Mouse (Mus musculus) megakaryocyte, adult 5-6 weeks (primary cell): ENCODE results near the gene Zfp944. TPM values are rescaled to one million over a fixed set of nuclear protein-coding genes. Genes with fewer than 3 reads are reported as not detected.
"Not testable (repeated sequence)": the region's sequence is repeated elsewhere in the genome, so short reads cannot be mapped to it uniquely, and the experiment has no call there.

Experiments used
- ATAC-seq: 2 replicates; pipeline ENCODE4 v1.8.0; 2016; ENCODE audit warnings: mild to moderate bottlenecking, inconsistent platforms; ENCODE audit not compliant: poor library complexity, severe bottlenecking
- total RNA-seq, 2 experiments: library from RNA; stranded (forward) in 1 of 2; stranded (reverse) in 1 of 2; fragments of 153-499, 151-499 nt in 1 of 2; fragments of 221-1000, 200-1000 nt in 1 of 2; gene quantifications; 2 replicates each; pipeline versions ENCODE4 v1.2.3 to v1.2.4; 2015 to 2017

Zfp944 gene
- total RNA-seq (2015) (21.0 and 22.0 TPM in 2 replicates), total RNA-seq (2017) (12.2 and 13.0 TPM in 2 replicates)

DNA sequence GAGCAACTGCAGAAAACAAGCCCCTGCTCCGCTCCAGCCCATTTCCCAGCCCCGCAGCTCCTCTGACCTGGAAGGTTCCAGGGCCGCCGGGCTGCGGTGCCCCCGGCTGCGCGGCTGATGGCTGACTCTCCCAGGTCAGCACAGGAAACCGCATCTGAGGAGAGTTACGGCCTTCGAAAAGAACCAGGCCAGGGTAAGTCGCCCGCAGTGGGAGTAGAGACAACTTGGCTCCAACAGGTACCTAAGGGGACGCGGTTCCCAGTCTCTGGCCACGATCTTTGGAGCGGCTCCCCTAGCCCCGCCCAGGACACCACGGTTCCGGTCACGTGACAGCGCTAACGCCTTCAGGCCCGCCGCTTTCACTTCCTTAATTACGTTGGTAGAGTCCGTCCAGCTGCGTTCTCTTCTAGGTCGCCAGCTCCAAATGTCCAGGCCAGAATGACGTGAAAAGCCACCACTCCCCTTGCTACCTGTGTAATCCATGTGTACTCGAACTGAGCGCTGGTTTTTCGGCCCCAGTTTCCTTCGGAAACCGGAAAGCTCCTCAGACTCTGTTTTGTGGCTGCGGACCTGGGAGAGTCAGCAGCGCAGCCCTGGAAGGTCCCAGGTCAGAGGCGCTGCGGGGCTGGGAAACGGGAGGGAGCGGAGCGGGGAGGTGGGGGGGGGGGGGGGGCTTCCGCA lies at the start of gene Zfp944, which contains the start of gene Zfp758:
TSS of gene Zfp944 (minus strand) at position 300 of the 681 bp plus-strand sequence.
TSS of gene Zfp758 (plus strand) at position 353 of the 681 bp plus-strand sequence.
- ATAC-seq = peak; percentile 97

GRCm38 (mm10) chr17:22410756-22411155 lies 49.6 kb upstream of the Zfp944 start:
- peak; percentile 97 for ATAC-seq

DNA sequence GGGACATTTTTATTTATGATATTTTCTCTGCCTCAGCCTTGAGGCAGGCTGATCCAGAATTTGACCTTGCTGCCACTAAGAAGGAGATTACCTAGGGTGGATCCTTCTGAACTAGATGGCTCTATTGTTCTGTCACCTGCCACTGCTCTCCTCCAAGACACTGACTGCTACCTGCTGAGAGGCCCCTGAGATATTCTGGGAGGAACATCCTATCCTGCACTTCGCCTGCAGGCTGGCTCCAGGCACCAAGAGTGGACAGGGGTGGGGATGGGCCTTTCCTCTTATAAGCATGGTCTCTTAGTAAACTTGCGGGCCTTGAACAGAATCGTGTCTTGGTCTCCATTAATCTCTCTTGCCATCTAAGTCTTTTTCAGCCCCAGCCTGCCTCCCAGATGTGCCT lies 2.7 kb upstream of the Zfp944 start:
- no peak for ATAC-seq

- ATAC-seq = peak; percentile 46
These were observed 628 bp downstream of the Zfp944 start for GRCm38 (mm10) chr17:22360572-22360971.

GRCm38 (mm10) chr17:22352794-22353193 lies 8.4 kb downstream of the Zfp944 start:
- ATAC-seq = peak; percentile 97

DNA sequence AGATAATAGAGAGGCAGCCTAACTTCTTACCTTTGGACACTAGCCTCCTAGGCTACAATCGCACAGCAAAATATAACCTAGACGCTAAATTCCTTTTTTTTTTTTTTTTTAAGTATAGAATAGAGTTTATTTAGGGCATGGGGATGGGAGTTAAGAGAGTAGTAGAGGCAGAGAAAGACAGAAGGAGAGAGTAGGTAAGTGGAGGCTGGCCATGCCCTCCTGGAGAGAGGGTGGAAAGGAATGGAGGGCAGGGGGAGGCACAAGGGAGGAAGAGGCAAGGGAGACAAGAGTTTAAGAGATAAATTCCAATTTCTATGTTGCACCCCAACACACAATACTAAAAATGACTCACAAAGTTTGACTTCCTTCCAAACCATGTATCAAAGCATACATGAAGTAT lies 46.0 kb downstream of the Zfp944 start:
- ATAC-seq = not testable (repeated sequence)

- peak; percentile 98 for ATAC-seq
These were observed 46.4 kb downstream of the Zfp944 start, which contains the start of gene CT030661.1 for GRCm38 (mm10) chr17:22314730-22315226. TSS of gene CT030661.1 (minus strand) at chr17:22314837.

DNA sequence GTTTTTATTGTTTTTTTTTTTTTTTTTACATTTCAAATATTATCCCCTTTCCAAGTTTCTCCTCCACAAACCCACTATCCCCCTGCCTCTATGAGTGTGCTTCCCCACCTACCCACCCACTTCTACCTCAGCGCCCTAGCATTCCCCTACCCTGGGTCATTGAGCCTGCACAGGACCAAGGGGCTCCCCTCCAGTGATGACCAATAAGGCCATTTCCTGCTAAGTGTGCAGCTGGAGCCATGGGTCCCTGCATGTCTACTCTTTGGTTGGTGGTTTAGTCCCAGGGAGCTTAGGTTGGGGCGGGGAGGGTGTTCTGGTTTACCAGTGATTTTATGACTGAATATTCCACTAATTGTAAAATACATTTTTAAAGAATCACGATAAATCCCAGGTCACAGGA lies 47.0 kb downstream of the Zfp944 start:
- ATAC-seq = peak; percentile 38

Other genes starting within 250 kb of the Zfp944 start
- 3.7 and 6.3 TPM in 2 replicates for gene Zfp947, start 195.2 kb downstream of the Zfp944 start, total RNA-seq (2015)
- gene Zfp947, start 195.2 kb downstream of the Zfp944 start, total RNA-seq (2017) = 3.0 and 4.7 TPM in 2 replicates
- 7.6 and 8.4 TPM in 2 replicates for gene Zfp994, start 135.8 kb downstream of the Zfp944 start, total RNA-seq (2015)
- 7.3 TPM in 2 replicates for gene Zfp994, start 135.8 kb downstream of the Zfp944 start, total RNA-seq (2017)
- 27.7 and 31.4 TPM in 2 replicates for gene CT030661.1, start 46.6 kb downstream of the Zfp944 start, total RNA-seq (2015)
- 16.5 and 21.7 TPM in 2 replicates for gene CT030661.1, start 46.6 kb downstream of the Zfp944 start, total RNA-seq (2017)
- 10.9 and 17.3 TPM in 2 replicates for gene Zfp758, start 53 bp upstream of the Zfp944 start, total RNA-seq (2015)
- gene Zfp758, start 53 bp upstream of the Zfp944 start, total RNA-seq (2017) = 14.0 and 15.3 TPM in 2 replicates
- 11.1 and 12.8 TPM in 2 replicates for gene Zfp946, start 62.8 kb upstream of the Zfp944 start, total RNA-seq (2015)
- gene Zfp946, start 62.8 kb upstream of the Zfp944 start, total RNA-seq (2017) = 7.9 and 9.8 TPM in 2 replicates
- not detected in 2 replicates for gene Vmn2r111, start 212.1 kb upstream of the Zfp944 start, total RNA-seq (2015)
- gene Vmn2r111, start 212.1 kb upstream of the Zfp944 start, total RNA-seq (2017) = not detected in 2 replicates
- gene Vmn2r112, start 239.6 kb upstream of the Zfp944 start, total RNA-seq (2015) = not detected in 2 replicates
- gene Vmn2r112, start 239.6 kb upstream of the Zfp944 start, total RNA-seq (2017) = not detected in 2 replicates